Mouse (Mus musculus) hindbrain, embryonic 12.5 days (tissue): ENCODE results near the gene Rbm28. TPM values are rescaled to one million over a fixed set of nuclear protein-coding genes. Genes with fewer than 3 reads are reported as not detected.

Source experiments
- ATAC-seq: fragments of 200-750 bp; cut with Nextera tagmentation; 2 replicates; pipeline ENCODE4 v1.8.0; 2017; ENCODE audit warnings: moderate TSS enrichment; ENCODE audit not compliant: low FRiP score
- H3K27ac ChIP-seq: fragments of 300-500 bp; sonication (generic); 2 replicates; pipeline ENCODE4 v1.5.1; 2016; ENCODE audit warnings: mild to moderate bottlenecking
- H3K27me3 ChIP-seq: fragments of 300-500 bp; sonication (generic); 2 replicates; pipeline ENCODE4 v1.6.1; 2016; ENCODE audit warnings: mild to moderate bottlenecking
- H3K36me3 ChIP-seq: fragments of 300-500 bp; sonication (generic); 2 replicates; pipeline ENCODE4 v1.6.1; 2016; ENCODE audit warnings: mild to moderate bottlenecking
- H3K4me1 ChIP-seq: fragments of 300-500 bp; sonication (generic); 2 replicates; pipeline ENCODE4 v1.6.1; 2016
- H3K4me2 ChIP-seq: fragments of 300-500 bp; sonication (generic); replicated peaks from 2 replicates; pipeline ENCODE4 v1.6.1; 2016; ENCODE audit warnings: mild to moderate bottlenecking
- H3K4me3 ChIP-seq: fragments of 300-500 bp; sonication (generic); 2 replicates; pipeline ENCODE4 v1.5.1; 2016; ENCODE audit warnings: mild to moderate bottlenecking
- H3K9ac ChIP-seq: fragments of 300-500 bp; sonication (generic); 2 replicates; pipeline ENCODE4 v1.6.1; 2016; ENCODE audit warnings: mild to moderate bottlenecking, moderate library complexity
- H3K9me3 ChIP-seq: fragments of 300-500 bp; sonication (generic); replicated peaks from 2 replicates; pipeline ENCODE4 v1.6.1; 2016; ENCODE audit warnings: mild to moderate bottlenecking
- WGBS: fragments of 180-500 bp; shearing (Covaris S2); methylation state at CpG from one replicate; pipeline ENCODE4 v1.1.7; 2016; 5-methylcytosine and 5-hydroxymethylcytosine counted together
- polyA plus RNA-seq: library from polyadenylated mRNA; unstranded; fragments of >200 nt; fragmentation: Nextera tagmentation; extraction: Ambion mirVana; gene quantifications from 2 replicates; pipeline ENCODE4 v1.2.1, GENCODE M21; 2016

Gene Rbm28
- polyA plus RNA-seq, 1 experiment from 2014 or later = 61.0 TPM

- Histone ChIP-seq H3K4me1 (0 out of 2 replicates have a peak, but pooled peaks cover 7% of the 10 kb centered on the region), H3K4me2 (no peak overlapping the region), H3K4me3 (no peak overlapping the region), H3K27me3 (no peaks in the 10 kb centered on the region), H3K9ac (no peak overlapping the region), H3K36me3 (no peaks in the 10 kb centered on the region), H3K9me3 (no peaks in the 10 kb centered on the region), H3K27ac (no peak overlapping the region)
- no peak for ATAC-seq
Observed at GRCm38 (mm10) chr6:29118231-29118630, 46.6 kb downstream of the Rbm28 start.

- Histone ChIP-seq H3K27me3 (no peaks in the 10 kb centered on the region), H3K4me2 (no peak overlapping the region), H3K9ac (no peak overlapping the region), H3K4me3 (no peak overlapping the region), H3K9me3 (no peaks in the 10 kb centered on the region), H3K4me1 (0 out of 2 replicates have a peak, but pooled peaks cover 7% of the 10 kb centered on the region), H3K36me3 (no peaks in the 10 kb centered on the region), H3K27ac (no peak overlapping the region)
- 73% methylated on average over 7 of the region's 7 CpGs for WGBS
- ATAC-seq = no peak
Observed at GRCm38 (mm10) chr6:29117417-29118104, 47.2 kb downstream of the Rbm28 start.

GRCm38 (mm10) chr6:29115756-29116155, 49.0 kb downstream of the Rbm28 start:
- WGBS = 73% methylated on average over 7 of the region's 7 CpGs
- no peak for ATAC-seq
- no peak overlapping the region for H3K9ac ChIP-seq
- H3K4me3 ChIP-seq = no peak overlapping the region
- 0 out of 2 replicates have a peak, but pooled peaks cover 7% of the 10 kb centered on the region for H3K4me1 ChIP-seq
- H3K36me3 ChIP-seq = no peaks in the 10 kb centered on the region
- no peak overlapping the region for H3K27ac ChIP-seq
- H3K4me2 ChIP-seq = no peak overlapping the region
- H3K9me3 ChIP-seq = peaks cover 6% of the 10 kb centered on the region; the same call in 1 of the 2 replicates
- H3K27me3 ChIP-seq = no peaks in the 10 kb centered on the region

- H3K27me3 ChIP-seq = no peaks in the 10 kb centered on the region
- peaks cover 6% of the 10 kb centered on the region; the same call in 1 of the 2 replicates for H3K9me3 ChIP-seq
- no peak overlapping the region for H3K4me2 ChIP-seq
- H3K4me1 ChIP-seq = no peaks in the 10 kb centered on the region
- no peak overlapping the region for H3K27ac ChIP-seq
- no peak overlapping the region for H3K4me3 ChIP-seq
- WGBS = 88% methylated on average over 4 of the region's 4 CpGs
- ATAC-seq = no peak
- H3K36me3 ChIP-seq = no peaks in the 10 kb centered on the region
- no peak overlapping the region for H3K9ac ChIP-seq
Observed at GRCm38 (mm10) chr6:29111501-29111900, 53.3 kb downstream of the Rbm28 start.

DNA sequence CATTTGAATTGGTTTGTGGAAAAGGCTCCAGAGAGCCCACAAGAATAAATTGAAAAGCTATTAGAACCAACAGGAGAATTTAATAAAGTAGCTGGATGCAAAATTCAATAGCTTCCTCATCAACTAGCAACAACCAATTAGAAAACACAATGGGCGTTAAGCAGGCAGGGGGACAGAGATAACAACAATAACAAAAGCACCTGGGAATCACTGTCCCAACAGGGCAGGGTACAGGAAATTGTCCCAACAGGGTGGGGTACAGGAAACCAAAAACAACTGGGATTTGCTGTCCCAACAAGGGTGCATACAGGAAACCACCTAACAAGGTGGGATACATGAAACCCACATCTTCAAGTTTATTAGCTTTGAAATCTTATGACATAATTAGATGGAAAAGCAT, 56.4 kb downstream of the Rbm28 start:
- Histone ChIP-seq H3K4me1 (no peaks in the 10 kb centered on the region), H3K27me3 (no peaks in the 10 kb centered on the region), H3K9ac (no peak overlapping the region), H3K9me3 (peaks cover 6% of the 10 kb centered on the region; the same call in 1 of the 2 replicates), H3K36me3 (no peaks in the 10 kb centered on the region), H3K27ac (no peak overlapping the region), H3K4me3 (no peak overlapping the region), H3K4me2 (no peak overlapping the region)
- ATAC-seq = no peak
- WGBS = 81% methylated on average over 1 of the region's 1 CpGs

DNA sequence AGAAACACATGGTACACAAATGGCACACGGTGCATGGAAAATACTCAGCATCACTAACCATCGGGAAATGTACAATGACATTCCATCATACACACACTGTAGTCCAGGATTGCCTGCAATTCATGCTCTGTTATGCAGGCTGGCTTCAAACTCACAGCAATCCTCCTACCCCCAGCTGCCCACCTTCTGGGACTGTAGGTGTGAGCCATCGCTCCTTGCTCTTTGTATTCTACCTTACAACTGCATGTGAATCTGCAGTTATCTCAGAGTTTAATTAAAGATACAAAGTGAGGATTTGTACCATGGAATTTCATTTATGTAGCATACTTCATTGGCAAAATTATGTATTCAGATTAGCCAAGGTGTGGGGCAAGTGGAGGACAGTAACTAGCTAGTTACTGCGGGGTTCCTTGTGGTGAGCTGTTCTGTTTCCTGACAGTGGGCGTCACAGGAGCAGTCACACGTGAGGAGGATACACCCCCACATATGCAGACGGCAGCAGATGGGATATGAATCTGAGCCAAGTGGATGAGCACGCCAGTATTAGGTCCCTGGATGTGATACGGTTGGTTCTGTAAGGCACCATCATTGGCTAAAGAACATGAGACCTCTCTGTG, 63.5 kb downstream of the Rbm28 start:
- Histone ChIP-seq H3K27me3 (no peaks in the 10 kb centered on the region), H3K9ac (no peak overlapping the region)
- no peak for ATAC-seq

GRCm38 (mm10) chr6:29100423-29100822, 64.4 kb downstream of the Rbm28 start:
- Histone ChIP-seq H3K9ac (no peak overlapping the region), H3K9me3 (no peaks in the 10 kb centered on the region), H3K36me3 (no peaks in the 10 kb centered on the region), H3K27me3 (no peaks in the 10 kb centered on the region), H3K27ac (0 out of 2 replicates have a peak overlapping the region, but pooled peaks have one; percentile 12), H3K4me1 (peaks cover 2% of the 10 kb centered on the region; the same call in 1 of the 2 replicates), H3K4me2 (no peak overlapping the region), H3K4me3 (no peak overlapping the region)
- no peak for ATAC-seq
- 18% methylated on average over 3 of the region's 3 CpGs for WGBS

More for the DNA sequence above, 63.5 kb downstream of the Rbm28 start:
- WGBS = 86% methylated on average over 9 of the region's 9 CpGs
- no peak overlapping the region for H3K4me2 ChIP-seq
- no peak overlapping the region for H3K4me3 ChIP-seq
- no peaks in the 10 kb centered on the region for H3K9me3 ChIP-seq
- peaks cover 2% of the 10 kb centered on the region; the same call in 1 of the 2 replicates for H3K4me1 ChIP-seq
- H3K27ac ChIP-seq = no peak overlapping the region
- H3K36me3 ChIP-seq = no peaks in the 10 kb centered on the region

- Histone ChIP-seq H3K9ac (no peak overlapping the region), H3K4me2 (no peak overlapping the region), H3K27me3 (no peaks in the 10 kb centered on the region), H3K27ac (0 out of 2 replicates have a peak overlapping the region, but pooled peaks have one; percentile 12), H3K4me1 (peaks cover 2% of the 10 kb centered on the region; the same call in 1 of the 2 replicates), H3K36me3 (no peaks in the 10 kb centered on the region), H3K9me3 (no peaks in the 10 kb centered on the region), H3K4me3 (no peak overlapping the region)
- 57% methylated on average over 14 of the region's 14 CpGs for WGBS
- no peak for ATAC-seq
Observed at GRCm38 (mm10) chr6:29099536-29100170, 65.2 kb downstream of the Rbm28 start.

- Histone ChIP-seq H3K4me1 (no peaks in the 10 kb centered on the region), H3K27me3 (no peaks in the 10 kb centered on the region), H3K9ac (no peak overlapping the region), H3K4me2 (no peak overlapping the region), H3K36me3 (no peaks in the 10 kb centered on the region), H3K27ac (no peak overlapping the region), H3K9me3 (no peaks in the 10 kb centered on the region), H3K4me3 (no peak overlapping the region)
- 64% methylated on average over 11 of the region's 11 CpGs for WGBS
- ATAC-seq = no peak
Observed at GRCm38 (mm10) chr6:29092904-29093303, 71.9 kb downstream of the Rbm28 start.

- H3K36me3 ChIP-seq = no peaks in the 10 kb centered on the region
- H3K4me1 ChIP-seq = no peaks in the 10 kb centered on the region
- H3K4me2 ChIP-seq = no peak overlapping the region
- H3K4me3 ChIP-seq = no peak overlapping the region
- no peak overlapping the region for H3K27ac ChIP-seq
- no peak overlapping the region for H3K9ac ChIP-seq
- no peak for ATAC-seq
- no peaks in the 10 kb centered on the region for H3K27me3 ChIP-seq
- WGBS = 82% methylated on average over 7 of the region's 7 CpGs
- H3K9me3 ChIP-seq = no peaks in the 10 kb centered on the region
Observed at GRCm38 (mm10) chr6:29092234-29092633, 72.6 kb downstream of the Rbm28 start.

DNA sequence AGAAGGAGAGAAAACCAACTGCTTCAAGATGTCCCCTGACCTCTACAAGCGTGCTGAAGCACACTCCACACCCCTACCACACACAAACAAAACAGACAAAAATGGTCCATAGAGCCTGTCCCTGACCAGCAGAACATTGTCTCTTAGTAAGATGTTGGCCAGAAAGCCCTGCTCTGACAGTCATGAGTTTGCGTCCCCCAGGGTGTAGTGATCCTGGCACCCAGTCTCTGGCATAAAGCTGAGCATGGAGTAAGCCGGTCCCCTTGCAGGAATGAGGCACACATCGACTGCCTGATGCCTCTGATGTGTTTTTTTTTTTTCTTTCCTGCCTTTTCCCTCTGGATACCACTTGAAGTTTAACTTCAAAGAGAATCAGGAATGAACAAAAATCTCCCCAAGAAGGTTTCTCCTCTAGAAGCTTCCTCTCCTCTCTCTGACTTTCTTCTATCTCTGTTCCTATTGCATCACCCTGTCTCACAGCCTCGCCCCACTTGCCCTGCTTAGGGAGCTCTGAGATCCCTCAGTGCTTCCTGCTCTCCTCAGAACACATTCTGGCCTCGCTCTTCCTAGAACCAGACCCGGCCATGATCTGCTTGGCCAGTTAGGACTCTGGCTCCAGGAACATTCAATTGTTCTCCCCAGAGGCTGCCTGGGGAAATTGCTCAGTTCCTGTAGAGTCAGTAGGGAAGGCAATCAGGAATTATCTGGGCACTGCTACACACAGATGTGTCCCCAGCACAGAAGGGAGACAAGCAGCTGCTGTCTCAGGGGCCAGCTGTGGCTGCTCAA, 76.7 kb downstream of the Rbm28 start:
- 72% methylated on average over 7 of the region's 7 CpGs for WGBS
- Histone ChIP-seq H3K9me3 (no peaks in the 10 kb centered on the region), H3K36me3 (no peaks in the 10 kb centered on the region), H3K27ac (no peak overlapping the region), H3K4me1 (no peaks in the 10 kb centered on the region), H3K4me2 (no peak overlapping the region), H3K4me3 (no peak overlapping the region), H3K9ac (no peak overlapping the region), H3K27me3 (no peaks in the 10 kb centered on the region)
- no peak for ATAC-seq

DNA sequence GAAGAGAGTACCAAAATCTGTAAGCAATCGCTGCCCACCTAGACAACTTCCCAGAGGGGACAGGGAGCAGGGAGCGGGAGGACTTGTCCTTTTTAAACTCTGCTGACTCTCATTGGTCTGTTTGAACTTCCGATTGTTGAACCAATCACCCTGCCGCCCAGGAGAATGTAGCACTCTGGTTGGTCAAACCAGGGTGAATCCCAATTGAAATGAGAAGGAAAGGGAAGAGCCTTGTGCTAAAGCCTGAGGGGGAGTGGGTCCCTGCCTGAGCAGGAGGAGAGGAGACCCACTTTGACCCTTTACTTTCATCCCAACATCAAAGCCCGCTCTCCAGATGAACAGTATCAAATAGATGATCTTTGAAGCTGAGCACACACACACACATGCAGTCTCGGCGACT, 80.4 kb downstream of the Rbm28 start:
- no peak overlapping the region for H3K9ac ChIP-seq
- no peaks in the 10 kb centered on the region for H3K4me1 ChIP-seq
- no peaks in the 10 kb centered on the region for H3K36me3 ChIP-seq
- no peaks in the 10 kb centered on the region for H3K9me3 ChIP-seq
- H3K27ac ChIP-seq = no peak overlapping the region
- no peak overlapping the region for H3K4me3 ChIP-seq
- WGBS = 65% methylated on average over 7 of the region's 7 CpGs
- H3K27me3 ChIP-seq = no peaks in the 10 kb centered on the region
- ATAC-seq = no peak
- no peak overlapping the region for H3K4me2 ChIP-seq
